Mouse (Mus musculus): ENCODE data around the gene Pus3. TPM values are rescaled to one million over a fixed set of nuclear protein-coding genes. Genes with fewer than 3 reads are reported as not detected.

Gene Pus3
- polyA plus RNA-seq, 1 experiment from 2014 or later, result 18.0 TPM

- peak overlapping the region; percentile 6; the same call in 1 of the 2 replicates for H3K4me2 ChIP-seq (ENCODE audit: low read depth, low read length)
- no peak overlapping the region for H3K9ac ChIP-seq (ENCODE audit: low read depth, low read length)
- H3K27me3 ChIP-seq (replicated peaks; ENCODE audit: control insufficient read depth, insufficient read depth, low read length), result no peaks in the 10 kb centered on the region
- H3K27ac ChIP-seq (replicated peaks; ENCODE audit: low read depth, low read length), result peak overlapping the region; percentile 61
- no peak overlapping the region for H3K4me3 ChIP-seq (ENCODE audit: low read depth, low read length)
- H3K4me1 ChIP-seq (ENCODE audit: control insufficient read depth, insufficient read depth, low read length), result peaks cover 9% of the 10 kb centered on the region
- WGBS, result 21% methylated on average over 5 of the region's 5 CpGs
- DNase-seq (ENCODE audit: low spot score) (peak; percentile 96), ATAC-seq (ENCODE audit: low read depth) (peak; percentile 90)
- no peaks in the 10 kb centered on the region for H3K36me3 ChIP-seq (ENCODE audit: control insufficient read depth, insufficient read depth, low read length)
- H3K9me3 ChIP-seq (ENCODE audit: control insufficient read depth, low read length), result no peaks in the 10 kb centered on the region
Measured at GRCm38 (mm10) chr9:35523541-35523940, 34.9 kb upstream of the Pus3 start.

GRCm38 (mm10) chr9:35523941-35524411, 34.4 kb upstream of the Pus3 start:
- no peaks in the 10 kb centered on the region for H3K9me3 ChIP-seq (ENCODE audit: control insufficient read depth, low read length)
- H3K27me3 ChIP-seq (replicated peaks; ENCODE audit: control insufficient read depth, insufficient read depth, low read length), result no peaks in the 10 kb centered on the region
- H3K9ac ChIP-seq (ENCODE audit: low read depth, low read length), result no peak overlapping the region
- peak overlapping the region; percentile 61 for H3K27ac ChIP-seq (replicated peaks; ENCODE audit: low read depth, low read length)
- H3K4me3 ChIP-seq (ENCODE audit: low read depth, low read length), result no peak overlapping the region
- H3K4me1 ChIP-seq (ENCODE audit: control insufficient read depth, insufficient read depth, low read length), result peaks cover 9% of the 10 kb centered on the region
- ATAC-seq (ENCODE audit: low read depth) (peak; percentile 85), DNase-seq (ENCODE audit: low spot score) (peak; percentile 88)
- H3K4me2 ChIP-seq (ENCODE audit: low read depth, low read length), result peak overlapping the region; percentile 6; the same call in 1 of the 2 replicates
- H3K36me3 ChIP-seq (ENCODE audit: control insufficient read depth, insufficient read depth, low read length), result no peaks in the 10 kb centered on the region
- WGBS, result 13% methylated on average over 7 of the region's 7 CpGs

GRCm38 (mm10) chr9:35529141-35529540, 29.3 kb upstream of the Pus3 start:
- H3K4me2 ChIP-seq (ENCODE audit: low read depth, low read length), result no peak overlapping the region
- no peaks in the 10 kb centered on the region for H3K9me3 ChIP-seq (ENCODE audit: control insufficient read depth, low read length)
- no peak for ATAC-seq (ENCODE audit: low read depth)
- H3K4me1 ChIP-seq (ENCODE audit: control insufficient read depth, insufficient read depth, low read length), result peaks cover 21% of the 10 kb centered on the region
- 34% methylated on average over 3 of the region's 3 CpGs for WGBS
- no peak overlapping the region for H3K4me3 ChIP-seq (ENCODE audit: low read depth, low read length)
- H3K36me3 ChIP-seq (ENCODE audit: control insufficient read depth, insufficient read depth, low read length), result no peaks in the 10 kb centered on the region
- H3K27ac ChIP-seq (replicated peaks; ENCODE audit: low read depth, low read length), result no peak overlapping the region; the same call in 1 of the 2 replicates
- no peak overlapping the region for H3K9ac ChIP-seq (ENCODE audit: low read depth, low read length)
- no peaks in the 10 kb centered on the region for H3K27me3 ChIP-seq (replicated peaks; ENCODE audit: control insufficient read depth, insufficient read depth, low read length)
- DNase-seq (ENCODE audit: low spot score), result peak; percentile 33

- peak; percentile 63; the same call in 1 of the 2 replicates for ATAC-seq (ENCODE audit: low read depth)
- Histone ChIP-seq H3K4me2 (ENCODE audit: low read depth, low read length) (no peak overlapping the region), H3K4me1 (ENCODE audit: control insufficient read depth, insufficient read depth, low read length) (peaks cover 15% of the 10 kb centered on the region), H3K9me3 (ENCODE audit: control insufficient read depth, low read length) (no peaks in the 10 kb centered on the region), H3K27me3 (replicated peaks; ENCODE audit: control insufficient read depth, insufficient read depth, low read length) (no peaks in the 10 kb centered on the region), H3K9ac (ENCODE audit: low read depth, low read length) (0 out of 2 replicates have a peak overlapping the region, but pooled peaks have one; percentile 8), H3K36me3 (ENCODE audit: control insufficient read depth, insufficient read depth, low read length) (no peaks in the 10 kb centered on the region), H3K27ac (replicated peaks; ENCODE audit: low read depth, low read length) (peak overlapping the region; percentile 75), H3K4me3 (ENCODE audit: low read depth, low read length) (no peak overlapping the region)
- DNase-seq (ENCODE audit: low spot score), result peak; percentile 76
- WGBS, result 9% methylated on average over 1 of the region's 1 CpGs
Measured at GRCm38 (mm10) chr9:35529796-35530195, 28.6 kb upstream of the Pus3 start.

- peak; percentile 24 for DNase-seq (ENCODE audit: low spot score)
- Histone ChIP-seq H3K4me1 (ENCODE audit: control insufficient read depth, insufficient read depth, low read length) (peaks cover 15% of the 10 kb centered on the region), H3K9ac (ENCODE audit: low read depth, low read length) (no peak overlapping the region), H3K36me3 (ENCODE audit: control insufficient read depth, insufficient read depth, low read length) (no peaks in the 10 kb centered on the region), H3K4me3 (ENCODE audit: low read depth, low read length) (no peak overlapping the region), H3K27me3 (replicated peaks; ENCODE audit: control insufficient read depth, insufficient read depth, low read length) (no peaks in the 10 kb centered on the region), H3K9me3 (ENCODE audit: control insufficient read depth, low read length) (no peaks in the 10 kb centered on the region), H3K27ac (replicated peaks; ENCODE audit: low read depth, low read length) (no peak overlapping the region), H3K4me2 (ENCODE audit: low read depth, low read length) (no peak overlapping the region)
- ATAC-seq (ENCODE audit: low read depth), result no peak
- WGBS, result 61% methylated on average over 9 of the region's 9 CpGs
Measured at GRCm38 (mm10) chr9:35533266-35533665, 25.1 kb upstream of the Pus3 start.

- peak; percentile 90 for DNase-seq (ENCODE audit: low spot score)
- Histone ChIP-seq H3K4me2 (ENCODE audit: low read depth, low read length) (no peak overlapping the region), H3K36me3 (ENCODE audit: control insufficient read depth, insufficient read depth, low read length) (no peaks in the 10 kb centered on the region), H3K4me3 (ENCODE audit: low read depth, low read length) (no peak overlapping the region), H3K4me1 (ENCODE audit: control insufficient read depth, insufficient read depth, low read length) (peaks cover 10% of the 10 kb centered on the region), H3K27ac (replicated peaks; ENCODE audit: low read depth, low read length) (no peak overlapping the region), H3K27me3 (replicated peaks; ENCODE audit: control insufficient read depth, insufficient read depth, low read length) (no peaks in the 10 kb centered on the region), H3K9me3 (ENCODE audit: control insufficient read depth, low read length) (no peaks in the 10 kb centered on the region), H3K9ac (ENCODE audit: low read depth, low read length) (no peak overlapping the region)
- 2% methylated on average over 2 of the region's 2 CpGs for WGBS
- ATAC-seq (ENCODE audit: low read depth), result peak; percentile 88
Measured at GRCm38 (mm10) chr9:35535110-35535509, 23.3 kb upstream of the Pus3 start.

- H3K9me3 ChIP-seq (ENCODE audit: control insufficient read depth, low read length), result no peaks in the 10 kb centered on the region
- H3K4me3 ChIP-seq (ENCODE audit: low read depth, low read length), result no peak overlapping the region
- H3K27me3 ChIP-seq (replicated peaks; ENCODE audit: control insufficient read depth, insufficient read depth, low read length), result no peaks in the 10 kb centered on the region
- H3K9ac ChIP-seq (ENCODE audit: low read depth, low read length), result no peak overlapping the region
- H3K36me3 ChIP-seq (ENCODE audit: control insufficient read depth, insufficient read depth, low read length), result no peaks in the 10 kb centered on the region
- ATAC-seq (ENCODE audit: low read depth) (no peak), DNase-seq (ENCODE audit: low spot score) (no peak)
- WGBS, result 68% methylated on average over 4 of the region's 4 CpGs
- H3K4me2 ChIP-seq (ENCODE audit: low read depth, low read length), result no peak overlapping the region
- no peak overlapping the region for H3K27ac ChIP-seq (replicated peaks; ENCODE audit: low read depth, low read length)
- H3K4me1 ChIP-seq (ENCODE audit: control insufficient read depth, insufficient read depth, low read length), result peaks cover 2% of the 10 kb centered on the region; the same call in 1 of the 2 replicates
Measured at GRCm38 (mm10) chr9:35535876-35536275, 22.5 kb upstream of the Pus3 start.

GRCm38 (mm10) chr9:35539001-35539750, 19.2 kb upstream of the Pus3 start:
- 70% methylated on average over 13 of the region's 13 CpGs for WGBS
- Histone ChIP-seq H3K4me2 (ENCODE audit: low read depth, low read length) (no peak overlapping the region), H3K9me3 (ENCODE audit: control insufficient read depth, low read length) (no peaks in the 10 kb centered on the region), H3K4me1 (ENCODE audit: control insufficient read depth, insufficient read depth, low read length) (no peaks in the 10 kb centered on the region), H3K9ac (ENCODE audit: low read depth, low read length) (no peak overlapping the region), H3K36me3 (ENCODE audit: control insufficient read depth, insufficient read depth, low read length) (no peaks in the 10 kb centered on the region), H3K4me3 (ENCODE audit: low read depth, low read length) (no peak overlapping the region), H3K27me3 (replicated peaks; ENCODE audit: control insufficient read depth, insufficient read depth, low read length) (no peaks in the 10 kb centered on the region), H3K27ac (replicated peaks; ENCODE audit: low read depth, low read length) (no peak overlapping the region)
- ATAC-seq (ENCODE audit: low read depth) (no peak), DNase-seq (ENCODE audit: low spot score) (no peak)

GRCm38 (mm10) chr9:35541024-35541423, 17.4 kb upstream of the Pus3 start:
- H3K9me3 ChIP-seq (ENCODE audit: control insufficient read depth, low read length), result no peaks in the 10 kb centered on the region
- DNase-seq (ENCODE audit: low spot score), result no peak

More at GRCm38 (mm10) chr9:35541024-35541423, 17.4 kb upstream of the Pus3 start:
- 78% methylated on average over 5 of the region's 5 CpGs for WGBS
- Histone ChIP-seq H3K4me1 (ENCODE audit: control insufficient read depth, insufficient read depth, low read length) (no peaks in the 10 kb centered on the region), H3K4me3 (ENCODE audit: low read depth, low read length) (no peak overlapping the region), H3K9ac (ENCODE audit: low read depth, low read length) (no peak overlapping the region), H3K27ac (replicated peaks; ENCODE audit: low read depth, low read length) (no peak overlapping the region), H3K36me3 (ENCODE audit: control insufficient read depth, insufficient read depth, low read length) (no peaks in the 10 kb centered on the region), H3K27me3 (replicated peaks; ENCODE audit: control insufficient read depth, insufficient read depth, low read length) (no peaks in the 10 kb centered on the region), H3K4me2 (ENCODE audit: low read depth, low read length) (no peak overlapping the region)
- ATAC-seq (ENCODE audit: low read depth), result no peak

Measured in embryonic facial prominence, embryonic 14.5 days (tissue).